Mouse (Mus musculus) ZHBTc4 (cell line): ENCODE results near the gene Dynll2.
A peak's percentile ranks its signal among the peaks of the same experiment; 100 is the strongest.
"Not testable (repeated sequence)": the region's sequence is repeated elsewhere in the genome, so short reads cannot be mapped to it uniquely, and the experiment has no call there.

Experiments
- DNase-seq: peaks from one replicate; pipeline ENCODE4 v3.0.0-alpha.2; 2011; ENCODE audit warnings: low read depth, low spot score

The Dynll2 gene

GRCm38 (mm10) chr11:87991806-87992205, 4.5 kb upstream of the Dynll2 start:
- no peak for DNase-seq

GRCm38 (mm10) chr11:87987861-87988260, 528 bp upstream of the Dynll2 start:
- DNase-seq, result no peak

GRCm38 (mm10) chr11:87986141-87986741, 1.1 kb downstream of the Dynll2 start:
- peak; percentile 93 for DNase-seq

GRCm38 (mm10) chr11:87985643-87986042, 1.7 kb downstream of the Dynll2 start:
- DNase-seq, result no peak

- DNase-seq, result no peak
These were observed 2.8 kb downstream of the Dynll2 start for GRCm38 (mm10) chr11:87984571-87984970.

- DNase-seq, result peak; percentile 20
These were observed 8.4 kb downstream of the Dynll2 start for GRCm38 (mm10) chr11:87978905-87979304.

- DNase-seq, result not testable (repeated sequence)
These were observed 10.3 kb downstream of the Dynll2 start for GRCm38 (mm10) chr11:87977021-87977420.

GRCm38 (mm10) chr11:87974477-87975181, 12.7 kb downstream of the Dynll2 start:
- DNase-seq, result peak; percentile 75

GRCm38 (mm10) chr11:87973559-87974305, 13.6 kb downstream of the Dynll2 start:
- no peak for DNase-seq

GRCm38 (mm10) chr11:87972829-87973228, 14.5 kb downstream of the Dynll2 start:
- DNase-seq, result no peak

- DNase-seq, result peak; percentile 75
These were observed 18.8 kb downstream of the Dynll2 start for GRCm38 (mm10) chr11:87968356-87969122.

GRCm38 (mm10) chr11:87967692-87968289, 19.5 kb downstream of the Dynll2 start:
- DNase-seq, result peak; percentile 93

GRCm38 (mm10) chr11:87966214-87966613, 21.1 kb downstream of the Dynll2 start:
- peak; percentile 89 for DNase-seq

- DNase-seq, result no peak
These were observed 22.0 kb downstream of the Dynll2 start for GRCm38 (mm10) chr11:87965293-87965692.

GRCm38 (mm10) chr11:87957066-87957465, 30.3 kb downstream of the Dynll2 start:
- DNase-seq, result peak; percentile 35

GRCm38 (mm10) chr11:87955144-87955543, 32.2 kb downstream of the Dynll2 start:
- DNase-seq, result peak; percentile 49

GRCm38 (mm10) chr11:87949990-87950389, 37.3 kb downstream of the Dynll2 start:
- DNase-seq, result no peak

GRCm38 (mm10) chr11:87935467-87935866, 51.9 kb downstream of the Dynll2 start:
- no peak for DNase-seq

- no peak for DNase-seq
These were observed 53.6 kb downstream of the Dynll2 start for GRCm38 (mm10) chr11:87933731-87934130.

GRCm38 (mm10) chr11:87930348-87930747, 57.0 kb downstream of the Dynll2 start:
- DNase-seq, result no peak
